Mouse (Mus musculus) embryo, embryonic 10 days (tissue): ENCODE results near the gene Klhdc4.

ENCODE experiments used
- DNase-seq: peaks from one replicate; pipeline ENCODE4 v3.0.0-alpha.2; 2015; ENCODE audit warnings: low spot score

Klhdc4 gene

DNA sequence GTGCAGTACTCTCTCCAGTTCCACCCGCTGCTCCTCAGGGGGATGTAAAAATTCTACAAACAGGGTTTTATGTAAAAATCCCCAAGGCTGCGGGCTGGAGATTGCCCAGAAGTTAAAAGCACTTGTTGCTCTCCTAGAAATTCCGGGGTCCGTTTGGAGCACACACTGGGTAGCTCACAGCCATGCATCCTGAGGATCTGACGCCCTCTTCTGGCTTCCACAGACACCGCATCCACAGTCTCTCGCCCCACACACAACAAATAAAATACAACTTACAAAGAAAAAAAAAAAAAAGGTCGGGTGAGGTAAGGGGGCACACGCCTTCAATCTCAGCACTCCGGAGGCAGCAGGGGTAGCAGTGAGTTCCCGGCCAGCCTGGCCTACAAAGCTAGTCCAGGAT, 21.3 kb downstream of the Klhdc4 start:
- DNase-seq, result no peak

DNA sequence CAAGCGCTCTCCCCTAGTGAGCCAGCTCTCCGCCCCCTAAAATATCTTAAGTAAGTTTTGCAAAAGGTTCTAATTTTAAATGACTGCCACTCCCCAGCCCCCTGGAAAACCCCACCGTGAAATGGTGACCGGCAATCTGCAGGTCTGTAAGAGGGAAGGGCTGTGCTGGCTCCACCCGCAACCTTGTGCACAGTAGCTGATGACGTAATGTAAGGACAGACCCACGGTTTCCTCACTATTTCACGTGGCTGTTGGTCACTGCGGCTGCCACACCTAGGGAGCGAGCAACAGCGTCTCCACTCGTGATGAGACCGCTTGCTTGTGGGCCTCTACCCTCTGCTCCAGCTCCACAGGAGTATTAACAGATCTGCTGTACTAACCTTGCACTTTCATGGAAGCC, 23.2 kb downstream of the Klhdc4 start:
- no peak for DNase-seq

DNA sequence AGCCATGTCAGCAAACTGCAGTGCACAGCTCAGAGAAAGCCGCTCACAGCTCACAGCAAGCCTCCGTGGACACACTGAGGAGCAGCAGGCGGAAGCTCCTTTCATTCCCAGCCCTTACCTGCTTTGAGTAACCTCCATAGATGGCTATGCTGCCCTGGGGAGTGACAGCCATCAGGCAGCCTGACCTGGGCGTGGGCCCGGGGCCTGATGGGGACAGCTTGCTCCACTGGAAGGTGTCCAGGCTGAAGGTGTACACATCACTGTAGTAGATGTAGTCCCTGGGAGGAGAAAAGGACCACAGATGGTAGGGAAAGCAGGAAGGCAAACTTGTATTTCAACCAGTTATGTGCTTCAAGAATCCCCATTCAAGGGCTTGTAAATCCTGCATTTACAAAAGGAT, 24.5 kb downstream of the Klhdc4 start:
- DNase-seq, result no peak

DNA sequence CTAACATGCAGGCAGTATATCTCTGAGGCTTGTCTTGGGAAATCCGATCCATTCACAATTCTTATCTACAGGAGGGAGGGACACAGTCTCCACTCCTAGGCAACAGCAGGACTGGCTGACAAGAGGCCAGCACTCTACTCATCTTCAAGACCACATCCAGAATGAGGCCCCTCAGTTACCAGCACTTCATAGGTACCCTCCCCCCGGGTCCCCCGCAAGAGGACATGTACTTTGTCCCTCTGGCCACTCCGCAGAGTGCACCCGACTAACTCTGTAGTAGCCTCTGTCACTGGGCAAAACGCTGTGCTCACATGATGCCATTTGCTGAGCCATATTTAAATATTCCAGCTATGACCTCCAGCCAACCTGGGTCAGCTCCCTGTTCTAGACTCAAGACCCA, 31.0 kb downstream of the Klhdc4 start:
- DNase-seq, result no peak

DNA sequence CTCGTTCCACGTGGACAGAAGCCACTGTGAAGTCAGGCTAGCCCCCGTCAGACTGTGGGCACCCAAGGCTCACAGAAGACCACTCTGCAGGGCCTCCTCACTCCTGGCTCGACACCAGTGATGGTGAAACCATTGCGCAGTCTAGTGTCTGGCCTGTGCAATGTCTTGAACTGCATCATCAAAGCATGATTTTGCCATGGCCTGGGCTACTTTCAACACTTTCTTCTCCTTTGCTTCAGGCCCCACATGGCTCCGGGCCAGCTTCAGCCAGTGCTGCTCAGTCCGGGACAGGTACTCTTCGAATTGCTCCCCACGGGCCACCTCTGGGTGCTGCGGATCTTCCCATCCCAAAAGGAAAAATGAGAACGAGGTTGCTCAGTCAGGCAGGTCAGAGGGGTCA, 33.0 kb downstream of the Klhdc4 start:
- no peak for DNase-seq

DNA sequence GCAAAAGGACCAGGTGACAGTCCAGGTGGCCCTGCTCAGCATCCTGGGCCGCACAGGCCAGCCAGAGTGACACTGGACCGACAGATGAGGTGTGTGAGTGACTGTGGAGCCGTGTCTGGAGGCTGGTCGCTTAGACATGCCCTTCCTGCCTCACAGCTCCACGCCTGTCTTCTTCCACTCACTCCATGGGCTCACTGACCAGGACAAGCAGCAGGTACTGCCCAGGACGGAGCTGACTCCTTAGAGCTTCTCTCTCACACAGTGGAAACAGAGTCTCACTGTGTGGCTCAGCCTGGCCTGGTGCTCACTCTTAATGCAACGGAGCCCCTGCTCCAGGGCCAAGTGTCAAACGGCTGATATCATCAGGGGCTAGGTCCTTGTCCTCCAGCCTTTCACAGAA, 33.9 kb downstream of the Klhdc4 start:
- DNase-seq, result no peak

DNA sequence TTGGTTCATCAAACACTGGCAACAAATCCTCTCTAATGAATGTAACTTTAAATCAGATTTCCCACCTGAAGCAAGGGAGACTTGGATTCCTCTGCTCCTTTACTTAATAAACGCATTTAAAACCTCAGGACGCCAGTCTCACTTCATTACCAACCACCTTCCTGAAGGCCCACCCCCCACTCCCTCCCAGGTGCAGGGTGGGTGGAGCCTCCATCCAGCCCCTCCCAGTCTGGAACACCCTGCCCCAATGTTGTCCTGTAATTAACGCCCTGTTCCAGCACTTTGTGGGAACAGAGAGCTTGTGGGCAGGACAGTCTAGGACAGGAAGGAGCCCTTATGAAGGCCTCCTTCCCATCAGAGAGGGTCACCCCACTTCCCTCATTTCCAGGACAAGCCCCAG, 35.2 kb downstream of the Klhdc4 start:
- no peak for DNase-seq

DNA sequence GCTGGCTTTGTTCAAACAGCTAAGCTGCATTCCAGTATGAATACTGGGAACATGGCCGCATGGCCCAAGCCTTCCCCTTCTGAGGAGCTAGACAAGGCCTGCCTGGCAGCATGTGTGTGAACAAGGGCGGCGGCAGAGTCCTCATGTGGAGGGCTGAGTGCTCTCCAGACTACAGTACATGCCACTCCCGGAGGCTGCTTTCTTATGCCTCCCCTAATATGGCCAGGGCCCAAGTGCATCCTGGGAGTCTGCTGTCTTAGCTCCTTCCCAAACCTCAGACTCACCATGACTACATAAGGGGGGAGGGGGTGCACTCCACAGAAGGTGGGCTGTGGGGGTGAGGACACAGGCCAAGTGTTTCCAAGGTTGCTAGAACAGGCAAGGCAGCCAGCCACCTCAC, 36.7 kb downstream of the Klhdc4 start:
- no peak for DNase-seq

DNA sequence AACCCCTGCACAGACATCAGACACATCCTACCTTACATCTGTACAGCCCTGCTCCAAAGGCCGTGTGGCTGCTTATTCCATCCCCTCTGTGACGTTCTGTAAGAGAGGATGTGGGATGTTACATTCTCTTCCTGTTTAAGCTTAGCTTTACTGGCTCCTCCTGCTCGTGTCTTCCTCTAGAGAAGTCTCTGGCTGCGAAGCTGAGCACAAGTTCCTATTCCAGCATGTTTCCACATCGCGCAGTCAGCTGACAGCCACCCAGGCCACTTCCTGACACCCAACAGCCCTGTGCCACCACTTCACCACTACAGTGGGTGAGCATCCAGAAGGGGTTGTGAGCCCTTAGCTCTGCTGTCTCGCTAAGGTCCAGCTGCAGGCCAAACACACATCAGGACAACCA, 37.2 kb downstream of the Klhdc4 start:
- no peak for DNase-seq

DNA sequence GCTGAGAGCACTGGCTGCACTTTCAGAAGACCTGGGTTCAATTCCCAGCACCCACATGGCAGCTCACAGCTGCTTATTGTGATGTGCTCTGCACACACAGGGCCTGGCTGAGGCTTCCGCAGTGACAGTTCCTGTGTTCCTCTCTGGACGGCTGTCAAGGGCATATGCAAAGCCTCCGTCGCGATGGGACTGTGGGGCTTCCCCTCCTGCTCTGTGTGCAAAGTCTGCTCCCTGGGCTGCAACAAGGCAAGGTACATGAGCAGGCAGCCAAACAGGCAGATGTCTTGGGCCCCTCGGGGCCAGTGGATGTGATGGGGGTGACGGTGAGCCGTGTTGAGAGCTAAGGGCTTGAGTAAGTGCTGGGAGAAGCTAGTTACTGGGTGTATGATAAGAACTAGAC, 40.6 kb downstream of the Klhdc4 start:
- no peak for DNase-seq

DNA sequence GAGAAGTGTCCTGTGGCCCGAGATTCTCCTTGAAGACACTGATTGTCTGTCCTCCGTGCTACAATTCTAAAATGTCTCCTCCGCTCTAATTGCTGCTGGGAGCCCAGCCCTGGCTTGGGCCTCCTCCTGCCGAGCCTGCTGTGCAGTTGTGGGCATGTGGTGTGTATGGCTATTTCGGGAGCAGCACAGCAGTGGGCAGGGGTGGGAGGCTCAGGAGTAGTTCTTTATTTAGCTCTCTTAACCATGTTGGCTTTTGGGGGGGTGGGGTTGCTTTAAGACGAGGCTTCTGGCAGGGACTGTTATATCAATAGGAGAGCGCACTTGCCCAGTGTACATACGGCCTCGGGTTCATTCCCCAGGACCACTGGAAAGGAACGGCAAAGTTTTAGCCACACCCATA, 42.8 kb downstream of the Klhdc4 start:
- no peak for DNase-seq

DNA sequence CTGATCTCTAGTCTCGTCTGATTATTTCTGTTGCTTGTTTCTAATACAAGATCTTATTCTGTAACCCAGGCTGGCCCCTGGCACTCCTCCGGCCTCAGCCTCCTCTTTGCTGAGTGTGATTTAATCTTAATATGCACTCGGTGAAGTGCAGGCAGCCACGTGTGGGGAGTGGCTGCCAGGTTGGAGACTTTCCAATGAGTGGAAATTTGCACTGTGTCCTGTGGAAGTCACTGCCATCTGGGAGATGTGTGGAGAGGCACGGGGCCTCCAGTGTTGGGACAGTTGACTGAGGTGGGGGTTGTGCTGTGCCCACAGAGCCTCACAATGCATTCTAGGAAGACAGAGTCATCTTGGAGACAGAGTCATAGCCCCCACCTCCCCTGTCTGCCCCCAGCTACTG, 46.9 kb downstream of the Klhdc4 start:
- no peak for DNase-seq

DNA sequence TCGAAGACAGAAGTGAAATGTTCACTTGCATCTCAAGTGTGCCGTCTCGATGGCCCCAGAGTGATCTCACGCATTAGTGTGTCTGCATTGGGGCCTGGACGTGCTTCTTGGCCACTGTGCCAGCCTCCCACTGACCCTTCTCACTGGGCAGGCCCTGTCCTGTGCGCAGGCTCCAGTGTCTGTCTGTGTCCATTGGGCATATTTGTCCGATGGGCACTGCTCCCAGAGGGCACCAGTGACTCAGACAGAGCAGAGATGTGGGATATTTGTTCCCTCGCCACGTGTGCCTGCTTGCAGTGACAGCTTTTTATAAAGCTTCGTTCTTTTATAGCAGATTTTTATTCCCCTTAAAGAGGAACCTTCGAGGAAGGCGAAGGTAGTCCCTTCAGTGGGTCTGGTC, 55.5 kb downstream of the Klhdc4 start:
- no peak for DNase-seq

DNA sequence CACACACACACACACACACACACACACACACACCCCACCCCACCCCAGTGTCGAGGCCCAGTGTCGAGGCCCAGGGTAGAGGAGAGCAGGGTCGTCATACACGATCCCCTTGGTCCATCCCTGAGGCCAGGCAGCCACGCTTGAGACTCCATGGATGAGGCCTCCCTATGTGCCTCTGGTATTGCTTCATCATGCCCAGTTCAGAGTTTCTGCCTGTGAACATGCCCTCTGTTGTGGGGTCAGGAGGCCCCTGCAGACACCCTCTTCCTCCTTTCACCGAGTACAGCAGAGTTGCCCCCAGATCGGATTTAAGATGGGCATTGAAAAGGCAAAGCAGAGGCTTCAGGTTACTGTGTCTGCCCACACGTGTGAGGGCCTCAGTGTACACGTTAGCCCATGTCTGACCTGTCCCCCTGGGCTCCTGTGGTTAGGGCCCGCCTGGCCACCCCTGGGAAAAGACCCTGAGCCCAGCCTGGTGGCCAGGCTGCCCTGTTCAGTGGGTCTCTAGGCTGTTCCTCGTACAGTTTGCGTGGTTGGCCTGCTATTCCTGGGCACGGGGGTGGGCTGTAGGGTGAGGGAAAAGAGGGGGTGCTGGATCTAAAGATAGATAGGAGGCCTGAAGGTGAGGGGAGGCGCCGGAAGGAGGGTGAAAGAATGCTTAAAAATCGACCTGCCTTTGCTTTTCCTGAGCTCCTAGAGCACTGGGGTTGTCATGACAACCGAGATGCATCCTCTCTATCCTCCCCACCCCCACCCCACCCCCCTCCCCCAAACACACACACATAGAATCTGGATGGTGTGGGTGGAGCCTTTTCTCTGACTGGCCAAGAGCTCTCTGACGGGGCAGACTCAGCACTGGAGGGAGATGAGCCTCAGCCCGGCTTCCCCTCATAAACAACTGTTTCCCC, 58.3 kb downstream of the Klhdc4 start:
- DNase-seq, result peak; percentile 73

DNA sequence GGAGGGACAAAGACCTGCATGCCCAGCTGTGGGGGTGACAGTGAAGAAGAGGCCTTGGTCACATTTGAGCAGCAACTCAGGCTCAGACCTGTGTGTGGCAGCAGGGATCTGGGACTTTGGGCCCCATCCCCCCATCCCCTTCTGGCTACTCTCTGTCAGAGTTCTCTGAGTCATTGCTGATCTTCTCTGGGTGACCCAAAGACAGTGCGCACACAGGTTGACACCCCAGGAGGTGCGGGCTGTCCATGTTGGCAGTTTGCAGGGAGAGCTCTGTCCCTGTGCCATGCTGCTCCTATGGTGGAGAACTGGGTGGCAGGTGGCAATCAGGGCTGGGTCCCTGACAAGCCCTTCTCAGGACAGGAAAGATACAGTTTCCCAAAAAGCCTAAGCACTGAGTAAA, 59.7 kb downstream of the Klhdc4 start:
- DNase-seq, result no peak

DNA sequence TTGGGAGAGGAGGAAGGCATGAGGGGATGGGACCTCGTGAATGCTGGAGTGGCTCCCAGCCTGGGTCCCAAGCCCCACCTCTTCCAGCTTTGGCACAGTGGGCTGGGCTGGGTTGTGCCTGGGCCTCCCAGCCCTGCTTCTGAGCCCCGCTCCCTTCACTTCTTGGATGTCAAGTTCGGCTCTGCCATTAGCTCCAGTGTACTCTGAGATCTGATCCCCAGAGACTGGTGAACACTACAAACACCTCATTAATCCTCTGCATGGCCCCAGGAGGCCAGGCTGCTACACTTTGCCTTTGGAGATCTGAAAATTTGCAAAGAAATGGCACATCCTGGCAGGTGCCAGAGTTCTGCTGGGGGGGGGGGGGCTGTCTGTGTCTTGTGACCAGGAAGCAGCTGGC, 60.3 kb downstream of the Klhdc4 start:
- DNase-seq, result no peak

DNA sequence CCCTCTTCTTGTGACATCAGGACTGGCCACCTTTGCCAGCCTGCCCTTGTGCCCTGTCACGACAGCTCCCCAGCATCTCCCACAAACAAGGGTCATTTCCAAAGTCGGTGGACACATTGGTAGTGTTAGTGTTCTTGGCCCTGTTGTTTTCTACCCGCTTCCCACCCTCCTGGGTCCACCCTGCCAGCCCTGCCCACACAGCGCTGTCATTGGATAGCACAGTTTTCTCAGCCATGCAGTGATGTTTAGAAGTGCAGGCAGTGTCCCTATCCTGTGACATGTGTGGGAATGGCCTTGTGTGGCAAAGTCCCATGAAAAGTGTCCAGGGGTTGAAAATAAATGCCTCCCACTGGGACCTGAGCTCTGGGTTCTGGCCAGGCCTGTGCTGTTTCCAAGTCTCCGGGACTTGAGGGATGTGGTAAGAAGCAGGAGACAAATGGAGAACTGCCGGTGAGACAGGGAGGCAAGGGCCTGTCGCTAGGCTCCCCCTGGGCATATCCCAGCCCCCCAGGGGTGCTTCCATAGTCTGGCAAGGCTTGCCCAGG, 63.7 kb downstream of the Klhdc4 start:
- no peak for DNase-seq

DNA sequence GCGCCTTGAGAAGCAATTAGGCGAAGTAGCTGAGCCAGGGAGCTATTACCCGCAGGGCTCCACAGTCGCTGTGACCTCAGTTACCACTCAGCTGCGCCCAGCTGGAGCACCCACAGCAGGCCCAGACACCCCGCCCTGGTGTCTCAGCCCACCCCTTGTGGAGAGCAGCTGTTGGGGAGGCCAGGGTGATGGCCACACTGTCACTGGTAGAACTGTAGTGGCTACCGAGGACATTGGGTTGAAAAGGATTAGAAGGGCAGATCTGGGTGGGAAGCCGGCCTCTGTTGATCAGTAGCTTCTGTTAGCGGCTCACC, 65.7 kb downstream of the Klhdc4 start:
- no peak for DNase-seq

DNA sequence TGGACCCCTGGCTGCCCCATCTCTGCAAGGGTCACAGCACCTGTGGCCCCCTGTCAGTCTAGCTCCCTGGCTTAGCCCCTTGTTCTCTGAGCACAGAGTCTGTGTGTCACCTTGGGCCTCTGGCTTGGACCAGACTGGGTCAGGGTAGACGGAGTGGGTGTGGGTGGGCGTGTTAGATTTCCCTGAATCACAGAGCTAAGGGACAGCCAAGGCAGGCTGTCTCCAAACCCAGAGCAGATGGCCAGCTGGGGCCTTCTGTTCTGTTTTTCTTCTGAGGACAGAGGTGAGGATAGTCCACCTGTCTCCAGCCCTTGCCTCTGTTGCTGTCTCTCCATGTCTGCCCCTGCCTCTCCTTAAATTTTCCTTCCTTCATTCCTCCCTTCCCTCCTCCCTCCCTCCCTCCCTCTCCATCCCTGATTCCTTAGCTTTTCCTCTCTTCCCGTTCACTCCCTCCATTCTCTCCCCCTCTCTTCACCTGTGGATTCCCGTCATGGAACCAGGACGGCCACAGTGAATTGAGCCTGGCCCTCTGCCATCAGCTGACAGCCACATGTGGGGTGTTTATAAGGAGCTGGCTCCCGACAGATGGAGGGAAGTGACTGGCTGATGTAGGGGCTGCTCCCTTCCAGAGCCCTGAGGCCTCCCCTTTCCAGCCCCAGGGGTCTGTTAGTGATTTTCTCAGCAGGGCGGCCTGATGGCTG, 66.2 kb downstream of the Klhdc4 start:
- DNase-seq, result no peak

DNA sequence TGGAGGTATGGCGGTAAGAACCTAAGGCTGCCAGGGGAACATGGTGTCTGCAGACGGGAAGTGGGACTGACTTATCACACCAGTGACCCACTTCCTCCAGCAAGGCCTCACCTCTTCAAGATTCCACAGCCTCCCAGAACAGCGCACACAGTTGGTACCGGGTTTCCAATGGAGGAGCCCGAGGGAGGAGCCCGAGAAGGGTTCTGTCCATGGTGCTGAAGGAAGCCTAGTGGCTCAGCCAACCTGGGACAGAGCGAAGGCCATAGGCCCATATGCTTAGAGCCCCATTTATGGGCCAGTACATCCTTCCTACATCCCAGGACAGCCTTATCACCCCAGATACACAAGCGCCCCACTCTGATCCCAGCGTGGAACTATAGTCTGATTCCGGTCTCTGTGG, 67.9 kb downstream of the Klhdc4 start:
- DNase-seq, result peak; percentile 84

DNA sequence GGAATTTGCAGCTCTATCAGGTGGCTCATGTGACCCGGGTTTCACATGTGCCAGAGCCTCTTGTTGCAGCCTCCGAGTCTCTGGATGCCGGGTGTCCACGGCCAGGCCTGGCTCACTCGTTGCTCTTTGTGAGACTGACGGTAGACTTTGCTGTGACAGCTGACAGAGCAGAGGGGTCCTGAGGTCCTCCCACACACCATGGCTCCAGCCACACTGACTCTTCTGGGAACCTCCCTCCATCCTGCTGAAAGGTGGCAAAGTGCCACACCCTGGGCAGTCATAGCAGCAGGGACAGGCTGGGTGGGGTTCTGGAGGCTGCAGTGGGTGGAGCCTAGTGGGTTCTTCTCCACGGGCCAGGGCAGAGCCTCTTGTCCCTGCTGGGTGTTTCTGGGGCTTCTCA, 68.9 kb downstream of the Klhdc4 start:
- no peak for DNase-seq

DNA sequence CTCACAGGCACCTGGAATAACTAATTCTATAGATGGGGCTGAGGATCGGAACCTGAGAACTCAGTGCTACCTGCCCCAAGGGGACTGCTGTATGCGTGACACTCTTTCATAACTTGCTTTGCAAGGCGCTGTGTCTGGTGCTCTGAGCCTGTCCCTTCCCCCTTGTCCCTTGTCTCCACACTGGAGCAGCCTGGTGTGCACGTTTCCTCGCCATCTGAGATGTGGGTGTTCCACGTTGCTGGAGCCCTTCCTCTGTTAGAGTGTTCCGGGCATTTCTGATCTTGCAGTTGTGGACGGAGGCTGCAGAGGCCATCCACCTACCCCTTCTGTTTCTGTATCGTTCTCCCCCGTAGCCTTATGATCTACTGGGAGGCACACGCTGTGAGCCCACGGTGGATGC, 70.9 kb downstream of the Klhdc4 start:
- DNase-seq, result no peak

DNA sequence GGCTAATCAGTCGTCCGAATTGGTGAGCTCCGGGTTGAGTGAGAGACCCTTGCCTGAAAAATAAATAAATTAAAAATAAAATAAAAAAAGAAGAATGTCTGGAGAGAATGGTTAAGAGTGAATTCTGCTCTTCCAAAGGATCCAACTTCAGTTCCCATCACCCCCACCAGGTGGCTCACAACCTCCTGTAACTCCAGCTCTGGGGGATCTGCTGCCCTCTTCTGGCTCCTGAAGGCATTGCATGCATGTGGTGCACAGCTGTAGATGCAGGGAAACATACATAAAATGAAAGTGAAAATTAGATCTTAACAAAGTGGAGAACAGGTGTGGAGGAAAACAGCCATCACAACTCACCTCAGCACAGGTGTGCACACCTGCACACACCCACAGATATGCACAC, 78.0 kb downstream of the Klhdc4 start:
- DNase-seq, result peak; percentile 83

DNA sequence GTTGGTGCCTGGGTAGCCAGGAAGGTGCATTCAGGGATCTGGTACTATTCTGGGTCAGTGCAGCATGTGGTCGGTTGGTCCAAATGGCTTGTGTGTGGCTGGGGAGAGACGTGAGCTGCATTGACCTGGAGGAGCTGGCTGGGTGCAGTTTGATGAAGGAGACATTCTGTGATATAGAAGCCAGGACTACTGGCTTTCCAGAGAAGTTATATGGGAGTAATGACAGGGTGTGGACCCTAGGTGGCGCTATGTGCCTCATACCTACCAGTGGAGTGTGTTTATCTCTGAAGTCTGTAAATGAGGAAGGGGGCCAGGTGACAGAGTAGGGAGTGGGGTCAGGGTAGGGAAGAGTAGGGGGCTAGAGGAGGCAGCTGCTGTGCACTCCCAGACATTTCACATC, 78.9 kb downstream of the Klhdc4 start:
- no peak for DNase-seq
